Mouse (Mus musculus) brain, embryonic 14.5 days (tissue): ENCODE data around the gene Iqsec1. TPM values are rescaled to one million over a fixed set of nuclear protein-coding genes. Genes with fewer than 3 reads are reported as not detected.

Experiments
- DNase-seq: peaks from one replicate; pipeline ENCODE4 v3.0.0-alpha.2; 2011; ENCODE audit warnings: low read depth
- CTCF ChIP-seq: fragments of 200-500 bp; IDR thresholded peaks from 2 replicates; pipeline ENCODE4 v1.5.1; 2012; ENCODE audit warnings: inconsistent platforms, mild to moderate bottlenecking, moderate library complexity, borderline replicate concordance; ENCODE audit not compliant: insufficient read depth, insufficient read length; ENCODE audit errors: extremely low read depth
- POLR2A ChIP-seq: fragments of 200-500 bp; IDR thresholded peaks from 2 replicates; pipeline ENCODE4 v1.6.1; 2012; ENCODE audit warnings: mild to moderate bottlenecking, inconsistent platforms, borderline replicate concordance; ENCODE audit not compliant: poor library complexity, insufficient read depth, insufficient read length, severe bottlenecking; ENCODE audit errors: extremely low read depth
- polyA plus RNA-seq: library from polyadenylated mRNA; depleted of rRNA; stranded (reverse); fragments of >200 nt; gene quantifications from 2 replicates; pipeline ENCODE4 v1.2.3, GENCODE M21; 2012

The Iqsec1 gene
- polyA plus RNA-seq, 1 experiment, result 91.1 TPM

GRCm38 (mm10) chr6:90620791-90621583 lies 367.5 kb downstream of the Iqsec1 start:
- TF ChIP-seq POLR2A (no peak), CTCF (no peak)
- no peak for DNase-seq

- no peak for TF ChIP-seq POLR2A
- TF ChIP-seq CTCF, result no peak
- DNase-seq, result no peak
Observed at GRCm38 (mm10) chr6:90619936-90620335, 368.5 kb downstream of the Iqsec1 start.

GRCm38 (mm10) chr6:90618821-90619636 lies 369.5 kb downstream of the Iqsec1 start:
- DNase-seq, result no peak
- TF ChIP-seq CTCF (no peak), POLR2A (no peak)

GRCm38 (mm10) chr6:90618274-90618673 lies 370.2 kb downstream of the Iqsec1 start:
- no peak for TF ChIP-seq CTCF
- DNase-seq, result no peak

- TF ChIP-seq POLR2A (no peak), CTCF (no peak)
Observed at GRCm38 (mm10) chr6:90616481-90616880, 372.0 kb downstream of the Iqsec1 start.

GRCm38 (mm10) chr6:90615991-90616390 lies 372.5 kb downstream of the Iqsec1 start:
- TF ChIP-seq CTCF (no peak), POLR2A (no peak)
- DNase-seq, result no peak

More at GRCm38 (mm10) chr6:90616481-90616880, 372.0 kb downstream of the Iqsec1 start:
- DNase-seq, result no peak

GRCm38 (mm10) chr6:90615362-90615761 lies 373.1 kb downstream of the Iqsec1 start:
- TF ChIP-seq POLR2A (no peak), CTCF (no peak)
- DNase-seq, result peak; percentile 31

- TF ChIP-seq POLR2A (no peak), CTCF (no peak)
- DNase-seq, result no peak
Observed at GRCm38 (mm10) chr6:90613277-90613676, 375.2 kb downstream of the Iqsec1 start.

GRCm38 (mm10) chr6:90610248-90610647 lies 378.2 kb downstream of the Iqsec1 start:
- TF ChIP-seq CTCF, result no peak
- TF ChIP-seq POLR2A, result no peak
- DNase-seq, result no peak

- DNase-seq, result peak; percentile 13
- no peak for TF ChIP-seq POLR2A
- TF ChIP-seq CTCF, result peak; percentile 44; the same call in 1 of the 2 replicates
Observed at GRCm38 (mm10) chr6:90608186-90608585, 380.3 kb downstream of the Iqsec1 start.

GRCm38 (mm10) chr6:90607196-90607595 lies 381.3 kb downstream of the Iqsec1 start:
- peak; percentile 77 for DNase-seq
- no peak for TF ChIP-seq POLR2A
- TF ChIP-seq CTCF, result peak; percentile 90
